Mouse (Mus musculus) ES-E14 (cell line): ENCODE results near the gene Slc13a3. TPM values are rescaled to one million over a fixed set of nuclear protein-coding genes. Genes with fewer than 3 reads are reported as not detected.

Source experiments
- DNase-seq: peaks from one replicate; pipeline ENCODE4 v3.0.0-alpha.2; 2013; ENCODE audit warnings: low read depth, low spot score
- H3K27ac ChIP-seq: 2 replicates; pipeline ENCODE4 v1.5.1; 2012; ENCODE audit warnings: low read depth, mild to moderate bottlenecking, low read length, moderate library complexity, mixed read lengths; ENCODE audit not compliant: poor library complexity, insufficient read depth, severe bottlenecking
- H3K36me3 ChIP-seq: 2 replicates; pipeline ENCODE4 v1.6.1; 2012; ENCODE audit warnings: mild to moderate bottlenecking, low read length, moderate library complexity, mixed read lengths; ENCODE audit not compliant: control insufficient read depth, poor library complexity, insufficient read depth, severe bottlenecking
- H3K4me1 ChIP-seq, 2 experiments: fragments of 150-350 bp in 1 of 2; sonication (generic) in 1 of 2; 2 replicates each; pipeline ENCODE4 v1.6.1; 2012; ENCODE audit warnings: low read length in 2 of 2, mild to moderate bottlenecking in 1 of 2, mixed read lengths in 1 of 2; ENCODE audit not compliant: control insufficient read depth in 2 of 2, insufficient read depth in 2 of 2, poor library complexity in 1 of 2
- H3K4me3 ChIP-seq, 2 experiments: fragments of 150-350 bp in 1 of 2; sonication (generic) in 1 of 2; 2 replicates each; pipeline ENCODE4 v1.5.1; 2012; ENCODE audit warnings: low read length in 2 of 2, low read depth in 1 of 2, mild to moderate bottlenecking in 1 of 2, mixed read lengths in 1 of 2; ENCODE audit not compliant: insufficient read depth in 1 of 2, poor library complexity in 1 of 2, severe bottlenecking in 1 of 2
- H3K9ac ChIP-seq: 2 replicates; pipeline ENCODE4 v1.6.1; 2012; ENCODE audit warnings: low read depth, mild to moderate bottlenecking, low read length, mixed read lengths; ENCODE audit not compliant: poor library complexity, insufficient read depth, severe bottlenecking
- H3K9me3 ChIP-seq: fragments of 150-350 bp; sonication (generic); 2 replicates; pipeline ENCODE4 v1.6.1; 2012; ENCODE audit warnings: low read depth, mild to moderate bottlenecking, low read length; ENCODE audit not compliant: control insufficient read depth, insufficient read depth
- CHD2 ChIP-seq: IDR thresholded peaks from 2 replicates; pipeline ENCODE4 v1.6.1; 2014; ENCODE audit warnings: mild to moderate bottlenecking, low read depth, low read length, inconsistent platforms
- HCFC1 ChIP-seq: IDR thresholded peaks from 2 replicates; pipeline ENCODE4 v1.6.1; 2012; ENCODE audit warnings: low read length, inconsistent platforms, borderline replicate concordance; ENCODE audit not compliant: insufficient read depth
- MAFK ChIP-seq: IDR thresholded peaks from 2 replicates; pipeline ENCODE4 v1.6.1; 2014; ENCODE audit warnings: mild to moderate bottlenecking, low read depth, low read length, inconsistent platforms; ENCODE audit not compliant: insufficient read depth
- ZC3H11A ChIP-seq: IDR thresholded peaks from 2 replicates; pipeline ENCODE4 v1.6.1; 2012; ENCODE audit warnings: low read depth, mild to moderate bottlenecking, inconsistent platforms, low read length, borderline replicate concordance
- ZNF384 ChIP-seq: IDR thresholded peaks from 2 replicates; pipeline ENCODE4 v1.6.1; 2012; ENCODE audit warnings: low read depth, low read length, inconsistent platforms
- in situ Hi-C, 2 experiments: fragments of 600-800 bp; cut with MboI; formaldehyde crosslinking; loops; one replicate each; pipeline ENCODE4 v1.15.1; 2025; ENCODE audit warnings: low sequenced_read_pairs in 2 of 2, inconsistent platforms in 1 of 2; ENCODE audit not compliant: unreplicated experiment in 2 of 2
- total RNA-seq: library from RNA; depleted of rRNA; stranded (reverse); fragments of 300-350 nt; gene quantifications from 2 replicates; pipeline ENCODE4 v1.2.3, GENCODE M21; 2012

Slc13a3 gene
- total RNA-seq, 1 experiment = 0.22 TPM

DNA sequence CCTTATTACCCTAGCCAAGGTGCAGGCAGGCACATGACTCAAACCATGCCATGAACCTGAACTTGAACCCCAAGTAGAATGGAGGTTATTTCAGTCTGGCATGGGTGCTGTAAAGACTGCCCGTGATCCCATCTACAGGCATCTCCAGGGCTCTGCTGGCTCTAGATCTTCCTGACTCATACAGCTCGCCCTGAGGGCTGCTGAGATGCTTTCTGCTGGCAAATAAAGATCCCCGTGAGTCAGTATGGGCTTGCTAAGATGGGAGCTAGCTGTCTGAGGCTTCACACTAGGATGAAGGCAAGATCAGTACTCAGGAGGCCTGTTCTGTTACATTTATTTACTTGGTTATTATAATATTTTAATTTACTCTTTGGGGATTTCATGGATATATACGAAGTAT, 80.9 kb downstream of the Slc13a3 start:
- Histone ChIP-seq H3K36me3 (no peaks in the 10 kb centered on the region), H3K4me3 (no peak overlapping the region), H3K9me3 (no peaks in the 10 kb centered on the region), H3K9ac (no peak overlapping the region), H3K4me1 (peaks cover 3% of the 10 kb centered on the region in 2 experiments; a peak in 2 of 4 replicates), H3K27ac (no peak overlapping the region)
- in situ Hi-C loops = no loop called here
- TF ChIP-seq HCFC1 (no peak), CHD2 (no peak), MAFK (no peak), ZNF384 (no peak), ZC3H11A (no peak)
- DNase-seq = no peak

DNA sequence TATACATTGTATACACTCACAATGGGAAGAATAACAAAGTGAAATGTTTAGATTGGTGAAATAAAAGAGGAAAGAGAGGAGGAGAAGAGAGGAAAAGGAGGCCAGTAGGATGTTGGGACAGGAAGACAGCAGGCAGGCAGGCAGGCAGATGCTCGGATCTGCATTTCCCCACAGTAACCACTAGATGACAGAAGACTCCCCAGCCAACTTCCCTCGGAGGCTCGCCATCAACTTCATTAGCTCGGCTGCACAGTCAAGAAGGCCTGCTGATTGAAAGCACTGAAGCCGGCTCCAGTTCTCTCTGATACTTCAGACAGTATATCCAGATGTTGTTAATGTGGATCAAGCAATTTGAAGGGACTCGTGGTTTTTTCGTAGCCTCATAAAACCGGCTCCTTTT, 81.5 kb downstream of the Slc13a3 start:
- no peak for DNase-seq
- no peak overlapping the region for H3K9ac ChIP-seq
- in situ Hi-C loops = no loop called here
- H3K27ac ChIP-seq = no peak overlapping the region
- peaks cover 2 to 3% of the 10 kb centered on the region in 2 experiments; a peak in 2 of 4 replicates for H3K4me1 ChIP-seq
- no peaks in the 10 kb centered on the region for H3K36me3 ChIP-seq
- TF ChIP-seq MAFK = no peak
- no peak for TF ChIP-seq CHD2
- no peak for TF ChIP-seq ZNF384
- no peak for TF ChIP-seq HCFC1
- no peak for TF ChIP-seq ZC3H11A
- H3K4me3 ChIP-seq = no peak overlapping the region
- no peaks in the 10 kb centered on the region for H3K9me3 ChIP-seq

DNA sequence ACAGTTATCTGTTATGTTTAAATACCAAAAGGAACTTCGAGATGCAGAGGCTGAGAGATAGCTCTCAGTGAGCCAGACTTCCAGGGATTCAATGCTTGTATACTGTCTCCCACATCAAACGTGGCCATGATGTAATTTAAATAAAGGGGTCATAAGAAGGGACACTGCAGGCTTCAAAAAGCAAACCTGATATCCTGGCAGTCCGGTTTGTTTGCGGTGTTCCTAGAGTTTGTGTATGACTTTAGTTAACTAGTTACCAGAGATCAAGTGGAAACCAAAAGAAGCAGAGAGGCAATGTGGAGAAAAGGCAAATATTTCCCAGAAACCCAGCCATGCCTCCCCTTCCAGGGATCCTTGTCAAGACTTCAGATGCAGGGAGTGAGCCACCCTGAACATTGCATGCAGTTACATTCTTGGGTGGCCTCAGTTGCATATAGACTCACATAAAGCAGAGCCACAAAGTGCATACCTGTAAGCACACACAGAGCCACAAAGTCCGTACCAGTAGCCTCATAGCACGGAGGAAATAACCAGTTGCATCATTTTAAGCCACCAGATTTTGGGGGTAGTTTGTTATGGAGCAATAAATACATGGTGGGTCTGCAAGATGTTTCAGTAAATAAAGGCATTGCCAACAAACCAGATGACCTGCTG, 83.6 kb downstream of the Slc13a3 start:
- H3K27ac ChIP-seq = no peak overlapping the region
- in situ Hi-C loops = no loop called here

DNA sequence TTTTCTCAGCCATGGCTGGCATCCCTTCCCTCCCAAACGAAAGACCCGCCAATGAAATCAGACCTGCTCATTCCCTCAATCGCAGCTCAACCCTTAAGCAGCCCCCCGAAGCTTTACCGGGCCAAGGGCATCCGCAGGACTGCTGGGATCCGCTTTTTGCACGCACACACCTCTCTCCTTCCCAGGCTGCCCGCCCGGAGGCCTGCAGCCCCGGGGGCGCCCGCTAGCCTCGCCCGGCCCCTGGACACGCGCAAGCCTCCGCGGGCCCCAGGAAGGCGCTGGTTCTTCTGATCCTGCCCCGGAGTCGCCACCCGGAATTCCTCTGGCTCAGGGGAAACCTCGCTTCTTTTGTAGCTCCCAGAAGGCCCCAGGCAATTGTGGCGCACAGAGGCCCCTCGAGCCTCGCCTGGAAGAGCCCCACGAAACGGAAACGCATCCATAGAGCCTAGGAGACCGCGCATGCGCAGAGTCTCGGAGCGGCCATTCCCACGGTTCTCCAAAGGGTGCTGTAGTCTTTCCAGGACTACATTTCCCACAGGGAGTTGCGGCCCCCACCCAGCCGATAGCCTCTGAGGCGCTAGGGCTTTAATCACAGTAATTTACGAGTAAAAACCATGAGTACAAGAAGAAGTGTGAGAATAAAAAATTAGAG, 85.1 kb downstream of the Slc13a3 start, which contains the start of gene Zfp334:
TSS of gene Zfp334 (minus strand) at position 416 of the 652 bp plus-strand sequence.
- peaks cover 0 to 3% of the 10 kb centered on the region in 2 experiments; a peak in 1 of 4 replicates for H3K4me1 ChIP-seq
- TF ChIP-seq ZC3H11A (no peak), ZNF384 (no peak), HCFC1 (peak; percentile 87), CHD2 (no peak), MAFK (no peak)
- peak within 1 kb of the TSS; percentile 67 to 70 for H3K4me3 ChIP-seq
- H3K9me3 ChIP-seq = no peaks in the 10 kb centered on the region
- peaks cover 10% of the 10 kb centered on the region; the same call in 1 of the 2 replicates for H3K36me3 ChIP-seq
- H3K9ac ChIP-seq = peak within 1 kb of the TSS; percentile 66
- DNase-seq = peak; percentile 92
- in situ Hi-C loops = no loop called here
- H3K27ac ChIP-seq = no peak within 1 kb of the TSS

More for the DNA sequence above, 83.6 kb downstream of the Slc13a3 start:
- H3K4me1 ChIP-seq = peaks cover 0 to 3% of the 10 kb centered on the region in 2 experiments; a peak in 1 of 4 replicates
- no peak overlapping the region for H3K4me3 ChIP-seq
- no peaks in the 10 kb centered on the region; the same call in 1 of the 2 replicates for H3K36me3 ChIP-seq
- TF ChIP-seq ZC3H11A (no peak), ZNF384 (no peak), MAFK (no peak), HCFC1 (no peak), CHD2 (no peak)
- no peak overlapping the region for H3K9ac ChIP-seq
- no peak for DNase-seq
- H3K9me3 ChIP-seq = no peaks in the 10 kb centered on the region
